Mouse (Mus musculus) brain, embryonic 18.5 days (tissue): ENCODE measurements around the gene Mcu.

Source experiments
- DNase-seq: peaks from one replicate; pipeline ENCODE4 v3.0.0-alpha.2; 2012; ENCODE audit warnings: low read depth, low spot score

The Mcu gene

GRCm38 (mm10) chr10:59570360-59570759, 46.1 kb downstream of the Mcu start:
- no peak for DNase-seq

GRCm38 (mm10) chr10:59569481-59569869, 47.0 kb downstream of the Mcu start:
- no peak for DNase-seq

GRCm38 (mm10) chr10:59568665-59569480, 47.6 kb downstream of the Mcu start:
- DNase-seq, result no peak

- no peak for DNase-seq
Observed at GRCm38 (mm10) chr10:59566968-59567367, 49.5 kb downstream of the Mcu start.

GRCm38 (mm10) chr10:59565995-59566410, 50.5 kb downstream of the Mcu start:
- DNase-seq, result no peak

GRCm38 (mm10) chr10:59564551-59564950, 51.9 kb downstream of the Mcu start:
- no peak for DNase-seq

- no peak for DNase-seq
Observed at GRCm38 (mm10) chr10:59562511-59562910, 54.0 kb downstream of the Mcu start.

GRCm38 (mm10) chr10:59560126-59560525, 56.4 kb downstream of the Mcu start:
- DNase-seq, result no peak

- DNase-seq, result no peak
Observed at GRCm38 (mm10) chr10:59558602-59559001, 57.9 kb downstream of the Mcu start.

- DNase-seq, result no peak
Observed at GRCm38 (mm10) chr10:59558164-59558563, 58.3 kb downstream of the Mcu start.

- no peak for DNase-seq
Observed at GRCm38 (mm10) chr10:59556541-59556940, 60.0 kb downstream of the Mcu start.

GRCm38 (mm10) chr10:59554243-59554642, 62.2 kb downstream of the Mcu start:
- DNase-seq, result no peak

- no peak for DNase-seq
Observed at GRCm38 (mm10) chr10:59552456-59552855, 64.0 kb downstream of the Mcu start.

GRCm38 (mm10) chr10:59548768-59549333, 67.6 kb downstream of the Mcu start:
- DNase-seq, result no peak

GRCm38 (mm10) chr10:59548211-59548610, 68.3 kb downstream of the Mcu start:
- DNase-seq, result no peak

GRCm38 (mm10) chr10:59547426-59547825, 69.1 kb downstream of the Mcu start:
- DNase-seq, result no peak

- no peak for DNase-seq
Observed at GRCm38 (mm10) chr10:59545169-59545568, 71.3 kb downstream of the Mcu start.

GRCm38 (mm10) chr10:59543351-59543750, 73.1 kb downstream of the Mcu start:
- no peak for DNase-seq

GRCm38 (mm10) chr10:59541466-59541865, 75.0 kb downstream of the Mcu start:
- DNase-seq, result no peak

- DNase-seq, result no peak
Observed at GRCm38 (mm10) chr10:59540596-59540995, 75.9 kb downstream of the Mcu start.

GRCm38 (mm10) chr10:59540081-59540480, 76.4 kb downstream of the Mcu start:
- DNase-seq, result no peak

- no peak for DNase-seq
Observed at GRCm38 (mm10) chr10:59539533-59539875, 77.0 kb downstream of the Mcu start.

GRCm38 (mm10) chr10:59538767-59539532, 77.5 kb downstream of the Mcu start:
- no peak for DNase-seq
